ENCODE assay signal across 7 mouse cellular contexts in the genomic region with DNA sequence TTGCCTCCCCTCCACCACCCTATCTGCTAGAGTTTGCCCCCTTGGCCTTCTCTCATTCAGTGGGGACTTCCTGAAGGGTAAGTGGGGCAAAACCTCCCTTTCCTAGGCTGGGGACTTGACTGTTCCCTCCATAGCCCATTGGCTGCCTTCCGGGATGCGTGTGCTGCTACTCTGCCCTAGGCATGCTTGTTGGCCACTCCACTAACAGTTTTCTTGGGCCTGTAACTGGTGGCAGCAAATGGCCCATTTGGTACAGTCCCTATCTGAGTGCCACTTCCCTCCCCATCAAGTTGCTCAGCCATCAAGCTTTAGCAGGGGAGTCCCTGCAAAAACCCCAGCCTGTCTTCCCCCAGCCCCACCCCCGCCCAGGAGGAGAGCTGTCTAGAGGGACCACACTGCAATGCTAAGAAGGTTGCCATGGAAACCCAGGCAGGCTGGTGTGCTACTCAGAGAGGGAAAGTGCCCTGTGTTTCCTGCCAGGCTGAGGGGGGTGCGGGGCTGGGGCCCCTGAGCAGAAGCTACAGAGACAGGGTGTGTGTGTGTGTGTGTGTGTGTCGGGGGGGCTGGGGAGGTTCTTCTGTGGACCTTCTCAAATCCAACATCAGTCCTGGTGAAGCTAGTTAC. TPM values are rescaled to one million over a fixed set of nuclear protein-coding genes. Genes with fewer than 3 reads are reported as not detected.
DNase-seq lines count a peak whose midpoint lies in the region; ATAC-seq and TF ChIP-seq lines count a peak whose summit lies in the region.

No protein-coding gene starts in this region.

- H3K4me2 ChIP-seq in forebrain, embryonic 15.5 days (replicated peaks), result no peak overlapping the region

- H3K36me3 ChIP-seq in forebrain, embryonic 15.5 days, result no peaks in the 10 kb centered on the region

- H3K4me3 ChIP-seq in forebrain, embryonic 15.5 days, result no peak overlapping the region

- H3K9ac ChIP-seq in forebrain, embryonic 15.5 days (replicated peaks), result no peak overlapping the region

- peaks cover 46% of the 10 kb centered on the region for H3K4me1 ChIP-seq in forebrain, embryonic 15.5 days

- H3K9me3 ChIP-seq in forebrain, embryonic 15.5 days, result no peaks in the 10 kb centered on the region

- TF ChIP-seq POLR2A in brain, embryonic 14.5 days (IDR thresholded peaks at IDR 0.05; ENCODE audit: borderline replicate concordance, extremely low read depth, insufficient read depth, insufficient read length, poor library complexity, severe bottlenecking), result no peak

- DNase-seq in brain, embryonic 14.5 days (ENCODE audit: low read depth), result peak; percentile 90
- peak; percentile 62 for DNase-seq in mesoderm, embryonic 11.5 days (ENCODE audit: low read depth, low spot score)
- peak; percentile 83 for DNase-seq in telencephalon, adult 2 months (ENCODE audit: low read depth, low spot score)
- no peak for DNase-seq in urinary bladder, adult 2 months (ENCODE audit: low spot score)
- DNase-seq in cerebellum, adult 8-10 months, result no peak
- DNase-seq in ovary, postnatal 36 days (ENCODE audit: low spot score), result no peak

- no peaks in the 10 kb centered on the region for H3K27me3 ChIP-seq in forebrain, embryonic 15.5 days

- peak; percentile 90 for ATAC-seq in forebrain, embryonic 15.5 days (replicated peaks)

- 28% methylated on average over 5 of the region's 5 CpGs for WGBS in forebrain, embryonic 15.5 days

- H3K27ac ChIP-seq in forebrain, embryonic 15.5 days (replicated peaks), result 0 out of 2 replicates have a peak overlapping the region, but pooled peaks have one; percentile 5

- TF ChIP-seq CTCF in brain, embryonic 14.5 days (IDR thresholded peaks at IDR 0.05; ENCODE audit: borderline replicate concordance, extremely low read depth, insufficient read depth, insufficient read length), result no peak

RNA-seq across cellular contexts. Expression of a gene that starts 27.5 kb away (rescaled TPM):
- polyA plus RNA-seq in brain, embryonic 14.5 days (2012; rRNA removed), result 21.8 and 39.8 TPM in 2 replicates
- 9.3 and 10.7 TPM in 2 replicates for polyA plus RNA-seq in forebrain, embryonic 15.5 days (2015; fragmentation: Nextera tagmentation; extraction: Ambion mirVana)
- polyA plus RNA-seq in urinary bladder, adult 2 months (2012; rRNA removed), result 0.19 and 0.28 TPM in 2 replicates

RNA-seq across cellular contexts. Expression of a gene that starts 42.7 kb away (rescaled TPM):
- polyA plus RNA-seq in brain, embryonic 14.5 days (2012; rRNA removed), result 31.2 and 32.6 TPM in 2 replicates
- 43.4 and 46.3 TPM in 2 replicates for polyA plus RNA-seq in forebrain, embryonic 15.5 days (2015; fragmentation: Nextera tagmentation; extraction: Ambion mirVana)
- 14.6 and 15.7 TPM in 2 replicates for polyA plus RNA-seq in urinary bladder, adult 2 months (2012; rRNA removed)

RNA-seq across cellular contexts. Expression of a gene that starts 50.7 kb away (rescaled TPM):
- 160 and 212 TPM in 2 replicates for polyA plus RNA-seq in brain, embryonic 14.5 days (2012; rRNA removed)
- polyA plus RNA-seq in forebrain, embryonic 15.5 days (2015; fragmentation: Nextera tagmentation; extraction: Ambion mirVana), result 95.4 and 98.5 TPM in 2 replicates
- polyA plus RNA-seq in urinary bladder, adult 2 months (2012; rRNA removed), result 69.4 and 76.6 TPM in 2 replicates

Comparison
In these comparisons a context has a peak if more than half of its experiments do, and no peak if none do; other contexts are left out.
1. DNase-seq: peak in brain, embryonic 14.5 days (single experiment), mesoderm, embryonic 11.5 days (single experiment) and telencephalon, adult 2 months (single experiment); none in urinary bladder, adult 2 months (single experiment), cerebellum, adult 8-10 months (single experiment) and ovary, postnatal 36 days (single experiment).